Mouse (Mus musculus) Patski (cell line): ENCODE data around the gene Ccdc85b. TPM values are rescaled to one million over a fixed set of nuclear protein-coding genes. Genes with fewer than 3 reads are reported as not detected.

Experiments
- ATAC-seq: fragments of 100-300 bp; one replicate; pipeline ENCODE4 v1.8.0; 2021
- CTCF ChIA-PET: fragments of 350-600 bp; sonication (Branson Sonifier 250); formaldehyde crosslinking; loops from one replicate; lab custom pipeline; 2022; ENCODE audit warnings: inconsistent platforms; lab: Charles Lee
- POLR2A ChIA-PET: fragments of 350-600 bp; sonication (Branson Sonifier 250); formaldehyde crosslinking; loops from one replicate; lab custom pipeline; 2022; ENCODE audit warnings: antibody characterized with exemption, inconsistent platforms; lab: Charles Lee
- DNase-seq: peaks from one replicate; pipeline ENCODE4 v3.0.0-alpha.2; 2011; ENCODE audit warnings: low read depth, low spot score
- H3K27me3 ChIP-seq: fragments of 371-371 bp; one replicate; pipeline ENCODE4 v1.5.1; 2021
- CTCF ChIP-seq: fragments of 100-300 bp; IDR thresholded peaks from one replicate; pipeline ENCODE4 v1.5.1; 2021
- in situ Hi-C: fragments of 300-500 bp; cut with MboI; formaldehyde crosslinking; loops from 3 replicates; pipeline ENCODE4 v1.11.1; 2018; ENCODE audit warnings: low pct_unique_long_range_greater_than_20kb, mixed read lengths
- polyA plus RNA-seq: library from polyadenylated mRNA; unstranded; gene quantifications from one replicate; pipeline ENCODE4 v1.2.3, GENCODE M21; 2021

Gene Ccdc85b
- polyA plus RNA-seq, 1 experiment from 2014 or later = 16.8 TPM

DNA sequence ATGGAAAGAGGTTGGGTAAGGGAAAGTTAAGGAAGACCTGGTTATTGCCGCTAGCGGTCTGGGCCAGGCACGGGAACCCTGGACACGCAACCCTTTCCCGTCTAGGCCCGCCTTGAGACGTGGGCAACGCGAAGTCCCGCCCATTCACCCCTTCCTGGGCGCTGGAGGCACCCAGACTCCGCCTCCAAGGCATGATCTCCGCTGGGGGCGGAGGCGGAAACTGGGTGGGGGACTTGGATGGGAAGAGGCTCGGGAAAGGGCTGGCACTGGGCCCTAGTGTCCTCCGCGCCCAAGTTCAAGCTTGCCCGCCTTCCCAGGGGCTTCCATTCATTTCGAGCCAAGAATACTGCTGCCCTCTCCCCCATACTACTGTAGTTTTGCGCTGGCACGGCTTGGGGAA is 16.0 kb upstream of the Ccdc85b start, which contains the start of gene Efemp2:
Efemp2 (plus strand) TSS at position 235 of the 400 bp plus-strand sequence.
- peak; percentile 65 for ATAC-seq
- in situ Hi-C loops = no loop called here
- H3K27me3 ChIP-seq = no peaks in the 10 kb centered on the region
- no peak for DNase-seq
- ChIA-PET POLR2A (interaction anchor here (0.7 to 8.9 kb wide), 7 partner anchors 8 to 41 kb away, joined by 3 to 135 read pairs (median 3); partner anchors contain the start of genes Cfl1, Fibp and Mus81), CTCF (interaction anchor here (1.1 to 8.1 kb wide), 4 partner anchors 10 to 16 kb away, joined by 5 to 97 read pairs (median 14); partner anchors contain the start of genes Ccdc85b, Cfl1 and Mus81)
- TF ChIP-seq CTCF = no peak

DNA sequence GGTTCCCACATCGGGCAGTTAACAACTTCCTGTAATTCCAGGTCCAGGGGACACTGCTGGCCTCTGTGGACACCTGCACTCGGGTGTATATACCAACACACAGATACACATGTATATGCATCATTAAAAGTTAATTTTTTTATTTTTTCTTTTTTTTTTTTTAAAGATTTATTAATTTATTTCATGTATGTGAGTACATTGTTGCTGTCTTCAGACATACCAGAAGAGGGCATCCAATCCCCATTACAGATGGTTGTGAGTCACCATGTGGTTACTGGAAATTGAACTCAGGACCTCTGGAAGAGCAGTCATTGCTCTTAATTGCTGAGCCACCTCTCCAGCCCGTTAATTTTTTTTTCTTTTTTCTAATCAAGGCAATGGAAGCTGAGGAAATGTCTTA is 15.2 kb upstream of the Ccdc85b start:
- ChIA-PET POLR2A (interaction anchor here (0.6 to 8.9 kb wide), 3 partner anchors 15 to 272 kb away, joined by 3 to 135 read pairs (median 3); partner anchors contain the start of genes Ccdc85b, Cfl1 and Mus81), CTCF (interaction anchor here (1.1 to 8.1 kb wide), 3 partner anchors 10 to 15 kb away, joined by 5 to 97 read pairs (median 12); partner anchors contain the start of genes Ccdc85b, Cfl1 and Mus81)
- no peak for ATAC-seq
- no peaks in the 10 kb centered on the region for H3K27me3 ChIP-seq
- no peak for DNase-seq
- TF ChIP-seq CTCF = no peak
- in situ Hi-C loops = no loop called here

DNA sequence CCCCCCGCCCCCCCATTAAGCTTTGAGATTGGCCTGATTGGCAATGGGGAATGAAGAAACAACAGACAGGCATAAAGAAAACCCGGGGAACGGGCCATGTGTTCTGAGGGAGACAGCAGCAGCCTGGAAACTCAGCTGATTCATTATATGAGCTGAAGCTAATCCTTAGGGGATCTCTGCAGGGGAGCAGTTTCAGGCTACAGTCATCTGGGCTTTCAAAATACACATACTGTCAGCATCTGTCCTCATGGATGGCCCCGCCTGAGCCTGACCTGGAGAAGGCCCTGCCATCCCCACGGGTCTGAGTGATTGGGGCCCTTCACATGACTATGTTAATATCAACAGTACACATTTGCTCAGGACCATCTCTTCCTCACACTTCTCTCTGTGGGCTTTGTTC is 14.2 kb upstream of the Ccdc85b start:
- POLR2A ChIA-PET = interaction anchor here (0.6 to 8.9 kb wide), 5 partner anchors 12 to 108 kb away, joined by 3 to 135 read pairs (median 4); partner anchors contain the start of genes Cfl1, Fibp and Mus81
- no peaks in the 10 kb centered on the region for H3K27me3 ChIP-seq
- no peak for TF ChIP-seq CTCF
- ATAC-seq = peak; percentile 23
- DNase-seq = no peak
- in situ Hi-C loops = no loop called here
- CTCF ChIA-PET = interaction anchor here (1.1 to 8.1 kb wide), 4 partner anchors 9 to 39 kb away, joined by 3 to 97 read pairs (median 13); partner anchors contain the start of genes Ccdc85b, Cfl1 and Mus81

DNA sequence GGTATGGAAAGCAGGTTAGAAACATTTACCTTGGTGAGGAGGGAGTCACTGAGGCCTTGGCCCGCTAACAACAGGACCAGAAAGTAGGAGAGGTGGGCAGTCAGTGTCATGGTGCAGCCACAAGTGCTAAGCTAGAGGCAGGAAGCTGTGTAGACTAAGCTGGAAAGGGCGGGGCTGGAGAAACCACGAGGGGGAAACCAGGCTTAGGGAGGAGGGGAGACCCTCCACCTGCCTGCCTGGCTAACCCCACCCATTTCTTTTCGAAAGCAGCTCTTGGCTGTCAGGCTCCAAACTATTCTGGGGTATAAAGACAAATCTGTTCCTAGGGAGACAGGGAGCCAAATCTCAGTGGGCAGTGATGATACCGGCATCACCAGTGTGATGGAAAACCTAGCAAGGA is 10.7 kb upstream of the Ccdc85b start, which contains the start of gene Ctsw:
Ctsw (minus strand) TSS at position 134 of the 400 bp plus-strand sequence.
- in situ Hi-C loops = no loop called here
- POLR2A ChIA-PET = interaction anchor here (1.0 to 1.4 kb wide), 3 partner anchors 11 to 20 kb away, joined by 3 to 4 read pairs (median 3); partner anchors contain the start of gene Mus81

DNA sequence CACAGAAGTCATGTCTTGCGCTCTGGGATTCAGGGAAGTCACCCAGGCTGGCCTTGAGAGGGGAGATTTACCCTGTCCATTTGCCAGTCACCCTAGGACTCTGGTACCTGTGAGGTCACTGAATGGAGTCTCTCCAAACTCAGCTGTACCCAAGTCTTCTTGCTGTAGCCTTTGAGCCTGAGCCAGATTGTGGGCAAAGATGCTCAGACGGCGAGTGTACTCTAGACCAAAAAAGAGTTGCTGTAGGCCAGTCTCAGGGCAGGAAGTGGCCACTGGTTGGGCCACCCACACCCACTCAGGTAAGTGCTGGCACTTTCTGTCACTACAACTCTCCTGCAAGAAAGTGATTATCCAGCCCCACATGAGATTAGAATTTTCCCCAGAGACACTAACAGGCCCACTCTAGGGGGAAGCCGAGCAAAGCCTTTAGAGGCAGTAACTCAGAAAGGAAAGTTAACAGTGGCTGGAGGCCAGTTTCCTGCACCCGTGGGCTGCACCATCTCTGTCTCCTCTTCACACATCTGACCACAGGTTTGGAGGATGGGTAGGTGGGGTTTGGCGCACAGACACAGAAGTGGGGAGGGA is 9.3 kb upstream of the Ccdc85b start:
- DNase-seq = no peak
- ATAC-seq = no peak
- ChIA-PET CTCF (interaction anchor here (1.1 to 11.3 kb wide), 2 partner anchors 19 to 62 kb away, joined by 3 to 143 read pairs; partner anchors contain the start of genes Cfl1 and Mus81), POLR2A (interaction anchor here (1.0 to 1.4 kb wide), 2 partner anchors 8 to 13 kb away, joined by 3 to 4 read pairs; no protein-coding TSS in a partner anchor)
- in situ Hi-C loops = no loop called here
- no peak for TF ChIP-seq CTCF
- H3K27me3 ChIP-seq = no peaks in the 10 kb centered on the region

More for the DNA sequence above, 10.7 kb upstream of the Ccdc85b start, which contains the start of gene Ctsw:
- no peak for ATAC-seq
- H3K27me3 ChIP-seq = no peaks in the 10 kb centered on the region
- no peak for TF ChIP-seq CTCF
- DNase-seq = no peak
- CTCF ChIA-PET = interaction anchor here (11.3 kb wide), 1 partner anchor 17 kb away, joined by 143 read pairs; the partner anchor contains the start of genes Cfl1 and Mus81

DNA sequence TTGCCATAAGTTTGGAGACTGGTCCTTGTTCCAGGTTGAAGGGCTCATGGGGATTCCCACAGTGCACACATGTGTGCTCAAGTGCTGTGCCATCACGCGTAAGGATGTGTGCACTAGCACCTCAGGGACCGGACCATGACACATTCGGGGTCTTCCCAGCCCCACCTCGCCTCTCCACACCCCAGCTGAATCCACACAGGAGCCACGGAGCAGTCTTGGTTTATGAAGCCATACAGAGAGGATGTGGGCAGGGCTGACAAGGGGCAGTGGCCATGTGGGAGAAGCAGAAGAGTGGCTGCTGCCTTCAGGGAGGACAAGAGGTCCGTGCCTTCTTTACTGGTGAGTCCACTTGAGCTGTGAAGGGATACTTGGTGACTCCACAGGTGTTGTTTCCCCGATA is 7.3 kb upstream of the Ccdc85b start:
- DNase-seq = no peak
- no peaks in the 10 kb centered on the region for H3K27me3 ChIP-seq
- in situ Hi-C loops = no loop called here
- no peak for ATAC-seq
- CTCF ChIA-PET = interaction anchor here (0.7 to 11.3 kb wide), 5 partner anchors 19 to 64 kb away, joined by 3 to 143 read pairs (median 7); partner anchors contain the start of genes Cfl1 and Mus81
- POLR2A ChIA-PET = interaction anchor here (1.0 to 3.2 kb wide), 3 partner anchors 9 to 23 kb away, joined by 3 to 21 read pairs (median 3); partner anchors contain the start of genes Efemp2 and Mus81
- TF ChIP-seq CTCF = no peak

DNA sequence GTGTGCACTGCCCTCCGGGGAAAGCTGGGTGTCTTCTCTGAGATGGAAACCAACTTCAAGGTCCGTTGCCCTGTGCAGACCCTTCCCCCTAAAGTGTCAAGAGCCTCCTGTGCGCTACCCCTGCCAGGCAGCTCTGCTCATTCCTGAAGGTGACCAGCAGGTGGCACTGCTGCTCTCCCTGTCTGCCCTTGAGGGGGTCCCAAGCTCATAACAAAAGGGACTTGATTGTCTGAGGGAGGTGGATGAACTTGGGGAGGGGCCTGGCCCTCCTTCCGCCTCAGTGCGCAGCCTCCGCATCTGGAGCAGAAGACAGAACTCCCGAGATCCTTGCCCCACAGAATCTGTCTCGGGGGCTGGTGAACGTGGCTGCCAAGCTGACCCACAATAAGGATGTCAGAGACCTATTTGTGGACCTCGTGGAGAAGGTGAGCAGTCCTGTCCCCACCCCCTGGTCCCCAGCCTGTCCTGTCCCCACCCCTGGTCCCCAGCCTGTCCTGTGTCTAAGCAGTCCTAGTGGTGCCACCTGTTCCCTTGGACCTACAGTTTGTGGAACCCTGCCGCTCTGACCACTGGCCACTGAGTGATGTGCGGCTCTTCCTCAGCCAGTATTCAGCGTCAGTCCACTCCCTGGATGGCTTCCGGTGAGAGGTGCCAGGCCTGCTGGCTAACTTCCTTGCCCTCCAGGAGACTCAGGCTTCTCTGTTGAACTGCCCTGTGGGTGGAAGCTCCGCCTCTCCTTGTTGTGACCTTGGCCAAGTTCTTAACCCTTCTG is 6.3 kb upstream of the Ccdc85b start:
- DNase-seq (no peak), ATAC-seq (no peak)
- POLR2A ChIA-PET = interaction anchor here (0.6 to 4.1 kb wide), 10 partner anchors 11 to 180 kb away, joined by 3 to 29 read pairs (median 4); partner anchors contain the start of genes Cfl1, Efemp2, Fosl1 and Mus81

DNA sequence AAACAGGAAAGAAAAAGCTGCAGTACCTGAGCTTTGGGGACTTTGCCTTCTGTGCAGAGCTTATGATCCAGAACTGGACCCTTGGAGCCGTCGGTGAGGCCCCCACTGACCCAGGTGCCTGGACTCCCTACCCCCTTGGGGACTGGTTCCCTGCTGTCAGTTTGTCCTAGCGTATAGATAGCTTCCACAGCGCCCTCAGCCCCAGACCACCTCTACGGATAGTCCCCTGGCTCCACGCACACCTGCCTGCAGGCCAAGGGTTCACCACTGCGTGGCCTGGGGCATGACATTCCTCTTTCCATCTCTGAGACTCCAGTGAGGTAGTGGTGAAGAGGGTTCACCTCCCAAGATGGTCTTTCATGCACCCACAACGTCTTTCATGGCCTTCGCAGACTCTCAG is 5.5 kb upstream of the Ccdc85b start:
- ChIA-PET CTCF (interaction anchor here (0.8 to 11.3 kb wide), 12 partner anchors 9 to 125 kb away, joined by 3 to 143 read pairs (median 5); partner anchors contain the start of genes Cfl1 and Mus81), POLR2A (interaction anchor here (0.6 to 4.1 kb wide), 7 partner anchors 12 to 34 kb away, joined by 3 to 29 read pairs (median 4); partner anchors contain the start of genes Cfl1, Efemp2, Fosl1 and Mus81)
- no peak for ATAC-seq
- no peak for DNase-seq
- in situ Hi-C loops = no loop called here
- no peak for TF ChIP-seq CTCF
- H3K27me3 ChIP-seq = no peaks in the 10 kb centered on the region

More for the DNA sequence above, 6.3 kb upstream of the Ccdc85b start:
- no peaks in the 10 kb centered on the region for H3K27me3 ChIP-seq
- no peak for TF ChIP-seq CTCF
- CTCF ChIA-PET = interaction anchor here (0.8 to 11.3 kb wide), 12 partner anchors 8 to 126 kb away, joined by 3 to 143 read pairs (median 5); partner anchors contain the start of genes Cfl1 and Mus81
- in situ Hi-C loops = no loop called here

DNA sequence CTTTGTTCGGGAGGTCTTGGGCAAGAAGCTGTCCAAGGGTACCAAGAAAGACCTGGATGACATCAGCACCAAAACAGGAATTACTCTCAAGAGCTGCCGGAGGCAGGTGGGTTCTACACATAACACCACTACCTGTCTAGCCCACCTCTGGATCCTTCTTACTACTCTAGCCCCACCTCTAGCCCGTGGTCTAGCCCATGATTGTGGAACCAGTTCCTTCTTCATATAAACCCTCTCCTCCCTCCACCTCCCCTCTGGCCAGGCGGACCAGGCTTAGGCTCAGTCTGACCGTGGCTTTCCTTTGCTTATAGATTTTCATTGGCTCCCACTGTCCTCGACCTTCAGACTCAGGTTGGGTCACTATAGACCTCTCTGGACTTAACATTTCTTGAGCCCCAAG is 3.7 kb upstream of the Ccdc85b start:
- ATAC-seq (no peak), DNase-seq (no peak)
- ChIA-PET POLR2A (interaction anchor here (0.5 to 4.1 kb wide), 7 partner anchors 14 to 1904 kb away, joined by 3 to 29 read pairs (median 3); partner anchors contain the start of genes Efemp2 and Mus81), CTCF (interaction anchor here (6.6 to 11.3 kb wide), 2 partner anchors 24 to 29 kb away, joined by 62 to 143 read pairs; partner anchors contain the start of genes Cfl1 and Mus81)
- no peak for TF ChIP-seq CTCF
- in situ Hi-C loops = no loop called here
- no peaks in the 10 kb centered on the region for H3K27me3 ChIP-seq
